Mouse (Mus musculus) C2C12 (cell line): ENCODE data around the gene Mterf4. TPM values are rescaled to one million over a fixed set of nuclear protein-coding genes. Genes with fewer than 3 reads are reported as not detected.

Experiments
- H3K27me3 ChIP-seq: one replicate; pipeline ENCODE4 v1.6.1; 2011; ENCODE audit not compliant: control insufficient read depth, insufficient read depth, insufficient read length
- H3K36me3 ChIP-seq: one replicate; pipeline ENCODE4 v1.6.1; 2011; ENCODE audit not compliant: control insufficient read depth, insufficient read depth
- H3K4me3 ChIP-seq: one replicate; pipeline ENCODE4 v1.5.1; 2011; ENCODE audit warnings: mild to moderate bottlenecking, control low read depth; ENCODE audit not compliant: poor library complexity, insufficient read depth, severe bottlenecking
- H3K79me2 ChIP-seq: one replicate; pipeline ENCODE4 v1.6.1; 2011; ENCODE audit not compliant: control insufficient read depth, insufficient read depth
- H3K79me3 ChIP-seq: one replicate; pipeline ENCODE4 v1.6.1; 2011; ENCODE audit warnings: low read depth, control low read depth
- H3ac ChIP-seq: one replicate; pipeline ENCODE3; 2011; ENCODE audit warnings: low read depth; ENCODE audit not compliant: control insufficient read depth, insufficient read length
- CEBPB ChIP-seq: IDR thresholded peaks from one replicate; pipeline ENCODE4 v1.6.1; 2011; ENCODE audit warnings: low read depth, mild to moderate bottlenecking, control low read depth, moderate library complexity
- CTCF ChIP-seq: IDR thresholded peaks from one replicate; pipeline ENCODE4 v1.5.1; 2011; ENCODE audit not compliant: control insufficient read depth, insufficient read depth, insufficient read length
- FOSL1 ChIP-seq: IDR thresholded peaks from one replicate; pipeline ENCODE4 v1.8.0; 2011; ENCODE audit warnings: mild to moderate bottlenecking, low read length; ENCODE audit not compliant: poor library complexity, insufficient read depth, severe bottlenecking
- MAX ChIP-seq: IDR thresholded peaks from one replicate; pipeline ENCODE4 v1.6.1; 2011; ENCODE audit warnings: mild to moderate bottlenecking, control low read depth
- MYOD1 ChIP-seq: IDR thresholded peaks from one replicate; pipeline ENCODE4 v1.6.1; 2011; ENCODE audit warnings: low read depth; ENCODE audit not compliant: control insufficient read depth, insufficient read length
- MYOG ChIP-seq: IDR thresholded peaks from one replicate; pipeline ENCODE4 v1.6.1; 2011; ENCODE audit not compliant: control insufficient read depth, insufficient read length; ENCODE audit errors: extremely low read depth
- USF1 ChIP-seq: IDR thresholded peaks from one replicate; pipeline ENCODE4 v1.6.1; 2011; ENCODE audit warnings: low read depth, mild to moderate bottlenecking, control low read depth, moderate library complexity
- long read RNA-seq, 2 experiments: library from polyadenylated mRNA; unstranded; transcript quantifications; one replicate each; pipeline ENCODE4 v2.0.0; 2019 to 2020
- polyA plus RNA-seq: library from polyadenylated mRNA; unstranded; fragments of >200 nt; fragmentation: generic; extraction: Trizol; gene quantifications from one replicate; pipeline ENCODE4 v1.2.1, GENCODE M21; 2012; ENCODE audit warnings: missing spikeins

Mterf4 gene
- 11.7 TPM for polyA plus RNA-seq
- long read RNA-seq, experiment 1, transcript Mterf4-201 (4 exons, 1,366 nt): major isoform, 13 of 17 reads
- long read RNA-seq, experiment 1, partial matches to known transcripts: 4 of 17 reads
- long read RNA-seq, experiment 1, other reads (novel, unspliced or antisense): 0 of 17 reads
- long read RNA-seq, experiment 2, transcript Mterf4-201 (4 exons, 1,366 nt): major isoform, 21 of 29 reads
- long read RNA-seq, experiment 2, transcript Mterf4-202 (3 exons, 1,525 nt): minor isoform, 5 of 29 reads
- long read RNA-seq, experiment 2, partial matches to known transcripts: 0 of 29 reads
- long read RNA-seq, experiment 2, other reads (novel, unspliced or antisense): 2 of 29 reads

DNA sequence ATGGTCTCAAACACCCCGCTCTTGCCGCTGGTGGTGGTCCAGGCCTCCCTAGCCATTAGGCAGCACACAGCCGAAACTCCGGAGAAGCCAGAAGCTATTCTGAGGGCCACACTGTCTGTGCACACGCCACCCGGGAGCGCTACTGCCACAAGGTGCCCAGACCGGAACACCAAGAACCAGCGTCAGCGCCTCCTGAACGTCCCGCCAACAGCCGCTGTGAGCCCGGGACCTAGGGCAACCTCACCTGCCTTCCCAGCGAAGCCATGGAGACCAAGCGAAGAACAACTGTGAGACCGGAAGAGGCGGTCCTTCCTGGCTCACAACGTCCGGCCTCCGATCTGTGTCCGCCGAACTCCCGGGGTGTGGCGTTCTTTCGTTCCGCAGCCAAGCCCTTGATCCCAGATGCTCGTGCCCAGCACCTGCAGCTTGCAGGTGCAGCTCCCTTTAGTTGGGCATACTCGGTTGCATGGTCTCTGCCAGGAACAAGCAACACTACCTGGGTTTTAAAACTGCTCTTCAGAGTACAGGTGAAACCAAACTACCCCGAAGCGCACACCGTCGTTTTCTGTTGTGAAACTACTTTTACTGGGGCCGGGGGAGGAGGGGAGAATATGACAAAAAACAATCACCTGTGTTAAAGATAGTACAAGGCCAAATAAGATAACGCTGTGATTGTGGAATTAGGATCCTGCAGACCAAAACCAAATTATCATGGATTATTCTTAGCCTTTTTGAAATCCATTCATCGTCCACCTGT is at the start of gene Mterf4:
TSS of gene Mterf4 (minus strand) at position 335 of the 757 bp plus-strand sequence.
- Histone ChIP-seq H3K4me3 (peak within 1 kb of the TSS; percentile 92), H3K36me3 (peaks cover 18% of the 10 kb centered on the region), H3K79me3 (peaks cover 7% of the 10 kb centered on the region), H3K27me3 (no peaks in the 10 kb centered on the region), H3ac (peak within 1 kb of the TSS; percentile 100), H3K79me2 (peaks cover 20% of the 10 kb centered on the region)
- TF ChIP-seq MYOG: no peak
- TF ChIP-seq MAX: no peak
- TF ChIP-seq CEBPB: no peak
- no peak for TF ChIP-seq USF1
- TF ChIP-seq MYOD1: peak; percentile 2

- H3K4me3 ChIP-seq: no peak overlapping the region
- no peaks in the 10 kb centered on the region for H3K79me3 ChIP-seq
- H3ac ChIP-seq: no peak overlapping the region
- TF ChIP-seq MYOG (no peak), USF1 (no peak), CTCF (no peak), MAX (no peak), CEBPB (no peak), FOSL1 (no peak), MYOD1 (no peak)
- no peaks in the 10 kb centered on the region for H3K79me2 ChIP-seq
- no peaks in the 10 kb centered on the region for H3K27me3 ChIP-seq
- H3K36me3 ChIP-seq: peaks cover 65% of the 10 kb centered on the region
Measured at GRCm38 (mm10) chr1:93352724-93353123, 47.0 kb upstream of the Mterf4 start.

DNA sequence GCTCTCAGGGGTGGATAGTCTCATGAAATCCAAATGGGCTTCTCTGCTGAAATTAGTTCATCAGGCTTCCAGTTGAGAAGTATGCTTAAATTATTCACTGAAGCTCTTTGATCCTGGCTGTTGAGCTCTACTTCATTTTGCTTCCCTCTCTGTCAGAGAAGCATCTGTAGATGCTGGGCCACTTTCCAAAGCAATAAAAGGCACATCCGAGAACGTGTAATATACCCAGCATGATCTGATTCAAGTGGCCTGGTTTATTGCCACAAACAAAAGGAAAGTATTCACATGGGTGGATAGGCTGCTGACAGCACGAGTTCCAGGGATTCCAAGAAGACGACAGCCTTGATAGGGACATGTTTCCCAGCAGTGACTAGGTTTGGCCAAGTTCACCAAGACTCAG is 44.0 kb upstream of the Mterf4 start:
- H3ac ChIP-seq: no peak overlapping the region
- no peaks in the 10 kb centered on the region for H3K27me3 ChIP-seq
- TF ChIP-seq FOSL1 (no peak), CEBPB (no peak), MYOG (no peak), MYOD1 (no peak), MAX (no peak)
- H3K79me3 ChIP-seq: peaks cover 7% of the 10 kb centered on the region
- peaks cover 61% of the 10 kb centered on the region for H3K36me3 ChIP-seq
- H3K4me3 ChIP-seq: no peak overlapping the region
- peaks cover 20% of the 10 kb centered on the region for H3K79me2 ChIP-seq

GRCm38 (mm10) chr1:93347176-93347575 is 41.5 kb upstream of the Mterf4 start:
- Histone ChIP-seq H3K4me3 (no peak overlapping the region), H3K79me3 (peaks cover 16% of the 10 kb centered on the region), H3ac (no peak overlapping the region), H3K27me3 (no peaks in the 10 kb centered on the region), H3K36me3 (peaks cover 39% of the 10 kb centered on the region), H3K79me2 (peaks cover 30% of the 10 kb centered on the region)
- no peak for TF ChIP-seq MYOG
- TF ChIP-seq CTCF: no peak
- no peak for TF ChIP-seq CEBPB
- TF ChIP-seq FOSL1: no peak
- TF ChIP-seq MYOD1: no peak
- TF ChIP-seq MAX: no peak
- no peak for TF ChIP-seq USF1

DNA sequence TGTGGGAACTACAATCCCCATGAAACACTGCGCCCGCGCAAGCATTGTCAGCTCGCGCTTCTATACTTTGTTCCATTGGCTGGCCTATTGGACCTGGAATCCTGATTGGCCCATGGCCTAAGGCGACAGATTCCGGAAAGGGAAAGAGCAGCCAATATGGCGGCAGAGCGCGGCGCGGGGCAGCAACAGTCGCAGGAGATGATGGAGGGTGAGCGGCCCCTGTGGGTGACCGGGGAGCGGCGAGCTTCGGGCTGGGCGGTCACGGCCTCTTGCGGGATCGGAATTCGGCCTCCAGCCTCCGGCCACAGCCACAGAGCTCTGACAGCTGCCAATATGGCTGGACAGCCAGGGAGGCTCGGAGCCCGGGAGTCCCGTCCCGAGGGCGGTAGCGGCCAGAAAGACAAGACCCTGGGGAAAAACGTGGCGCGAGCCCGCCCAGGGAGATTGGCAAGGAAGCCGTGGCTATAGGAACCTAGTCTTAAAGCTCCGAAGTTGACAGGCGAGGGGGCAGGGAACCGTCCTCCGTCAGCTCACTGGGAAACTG is 37.9 kb upstream of the Mterf4 start:
- Histone ChIP-seq H3K27me3 (no peaks in the 10 kb centered on the region), H3K79me3 (peaks cover 18% of the 10 kb centered on the region), H3K36me3 (peaks cover 13% of the 10 kb centered on the region), H3ac (peak overlapping the region; percentile 80), H3K79me2 (peaks cover 56% of the 10 kb centered on the region), H3K4me3 (peak overlapping the region; percentile 94)
- TF ChIP-seq USF1: no peak
- peak; percentile 49 for TF ChIP-seq CTCF
